In the genomic region with DNA sequence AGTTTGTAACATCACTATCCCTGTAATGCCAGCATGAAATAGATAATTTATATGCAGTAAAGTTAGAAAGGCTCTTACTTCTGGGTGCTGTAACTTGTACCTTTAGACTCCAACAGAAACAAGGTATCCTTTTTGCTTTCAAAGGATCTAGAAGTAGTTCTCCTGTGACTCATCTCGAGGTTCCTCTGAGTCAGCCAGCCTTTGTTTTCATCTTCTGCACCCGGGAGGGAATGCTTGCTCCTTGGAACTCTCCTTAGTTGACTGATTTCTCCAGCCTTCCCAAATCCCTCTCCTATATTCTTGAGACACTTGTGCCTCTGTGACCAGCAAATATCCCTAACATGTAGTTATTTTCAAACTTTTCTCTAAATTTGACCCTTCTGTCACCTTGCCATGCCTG, we compare ENCODE assay signal across 29 mouse cellular contexts. TPM values are rescaled to one million over a fixed set of nuclear protein-coding genes. Genes with fewer than 3 reads are reported as not detected.
DNase-seq lines count a peak whose midpoint lies in the region; ATAC-seq lines count a peak whose summit lies in the region.
"Had no signal": no experiment of that assay in that cellular context is flagged by ENCODE, and none has a peak within 500 bp of the region (broad histone marks: within the 10 kb centered on the region; RNA-seq: fewer than 3 reads in every experiment).

No protein-coding gene starts in this region.

- H3K4me3 ChIP-seq in midbrain, embryonic 15.5 days, result no peak overlapping the region
- H3K4me3 ChIP-seq: gastrocnemius, adult 2 months; heart, adult 2 months; heart, embryonic 13.5 days; hindbrain, embryonic 15.5 days had no signal

- H3K4me2 ChIP-seq in midbrain, embryonic 15.5 days, result no peak overlapping the region
- H3K4me2 ChIP-seq: heart, embryonic 13.5 days; hindbrain, embryonic 15.5 days; lung, embryonic 14.5 days had no signal

- peaks cover 9% of the 10 kb centered on the region; the same call in 1 of the 2 replicates for H3K4me1 ChIP-seq in midbrain, embryonic 15.5 days

- H3K9me3 ChIP-seq in midbrain, embryonic 15.5 days, result no peaks in the 10 kb centered on the region
- H3K9me3 ChIP-seq: heart, embryonic 13.5 days; hindbrain, embryonic 15.5 days had no signal

- no peak overlapping the region for H3K27ac ChIP-seq in midbrain, embryonic 15.5 days
- H3K27ac ChIP-seq: gastrocnemius, adult 2 months; heart, adult 2 months; heart, embryonic 13.5 days; hindbrain, embryonic 15.5 days; liver, embryonic 14.5 days had no signal

- H3K9ac ChIP-seq in midbrain, embryonic 15.5 days, result no peak overlapping the region
- H3K9ac ChIP-seq: heart, embryonic 13.5 days; hindbrain, embryonic 15.5 days; liver, embryonic 14.5 days; lung, embryonic 14.5 days had no signal

- DNase-seq in adrenal gland, adult 2 months, result peak; percentile 13
- DNase-seq in adrenal gland, adult 18-20 months (ENCODE audit: low spot score in 2 of 2), result no peak
- peak; percentile 53 for DNase-seq in right cerebral cortex, adult 18-20 months
- DNase-seq in right cerebral cortex, postnatal 36 days (ENCODE audit: low spot score in 2 of 2), result no peak
- DNase-seq in fibroblast of lung, adult 2 months (ENCODE audit: low read depth), result peak; percentile 8
- DNase-seq in lung, adult 18-20 months, result no peak
- DNase-seq: adrenal gland, postnatal 25 days; cerebellum, adult 18-20 months; cerebellum, postnatal 14 days; gastrocnemius, adult 2 months; gastrocnemius, postnatal 36 days; heart, adult 2 months; heart, postnatal 10 days; kidney, adult 11 months; kidney, postnatal 14 days; liver; lung, embryonic 14.5 days; lung, postnatal 14 days; midbrain, embryonic 14.5 days; thymus, postnatal 4 days had no signal

- H3K27me3 ChIP-seq in midbrain, embryonic 15.5 days (replicated peaks), result no peaks in the 10 kb centered on the region
- H3K27me3 ChIP-seq: heart, embryonic 13.5 days; hindbrain, embryonic 15.5 days had no signal

- no peak for ATAC-seq in midbrain, embryonic 15.5 days (replicated peaks)
- ATAC-seq: CD4-positive, CD25-positive, alpha-beta regulatory T cell, adult 4 months; forebrain, embryonic 14.5 days; inflammation-experienced regulatory T-cells, adult 6 months had no signal

- 34% methylated on average over 2 of the region's 2 CpGs for WGBS in midbrain, embryonic 15.5 days

- H3K36me3 ChIP-seq in midbrain, embryonic 15.5 days (replicated peaks), result no peaks in the 10 kb centered on the region
- H3K36me3 ChIP-seq: heart, embryonic 13.5 days; hindbrain, embryonic 15.5 days had no signal

RNA-seq across cellular contexts. Expression of gene Wasf1, which starts 25.3 kb away (rescaled TPM):
- 1 to 10 TPM; 4.6 to 5.8 TPM for total RNA-seq in adrenal gland, adult 2 months (2021)
- polyA plus RNA-seq in adrenal gland, adult 2 months (2012; rRNA removed), result 2.7 and 3.4 TPM in 2 replicates
- 1 to 10 TPM; 2.9 to 5.2 TPM for total RNA-seq in adrenal gland, adult 18-20 months (2021)
- 122 and 125 TPM in 2 replicates for polyA plus RNA-seq in midbrain, embryonic 15.5 days (2015; fragmentation: Nextera tagmentation; extraction: Ambion mirVana)
- total RNA-seq: hematopoietic stem cell, adult 5-6 weeks; neutrophil, adult 5-6 weeks had no signal

RNA-seq across cellular contexts. Expression of gene Cdc40, which starts 25.5 kb away (rescaled TPM):
- 10 to 100 TPM; 21.8 to 24.9 TPM for total RNA-seq in adrenal gland, adult 2 months (2021)
- 13.4 and 17.5 TPM in 2 replicates for polyA plus RNA-seq in adrenal gland, adult 2 months (2012; rRNA removed)
- total RNA-seq in adrenal gland, adult 18-20 months (2021), result 10 to 100 TPM; 20.6 to 23.3 TPM
- 22.0 and 23.6 TPM in 2 replicates for polyA plus RNA-seq in midbrain, embryonic 15.5 days (2015; fragmentation: Nextera tagmentation; extraction: Ambion mirVana)

Comparison
In these comparisons a context has a peak if more than half of its experiments do, and no peak if none do; other contexts are left out.
1. DNase-seq: peak in adrenal gland, adult 2 months (single experiment), right cerebral cortex, adult 18-20 months (single experiment) and fibroblast of lung, adult 2 months (single experiment); none in adrenal gland, adult 18-20 months (0 of 2), right cerebral cortex, postnatal 36 days (0 of 2) and lung, adult 18-20 months (0 of 2).